Mouse (Mus musculus): ENCODE results near the gene Papola. TPM values are rescaled to one million over a fixed set of nuclear protein-coding genes. Genes with fewer than 3 reads are reported as not detected.
A peak's percentile ranks its signal among the peaks of the same experiment; 100 is the strongest.
"Not testable (repeated sequence)": the region's sequence is repeated elsewhere in the genome, so short reads cannot be mapped to it uniquely, and the experiment has no call there.

Gene Papola
- polyA plus RNA-seq, 1 experiment from 2014 or later = 104 TPM

- not testable (repeated sequence) for DNase-seq (ENCODE audit: low spot score)
Measured at GRCm38 (mm10) chr12:105840545-105840944, 56.1 kb downstream of the Papola start.

GRCm38 (mm10) chr12:105843243-105844005, 58.9 kb downstream of the Papola start:
- WGBS = 53% methylated on average over 12 of the region's 12 CpGs
- no peak for ATAC-seq (ENCODE audit: low FRiP score, low TSS enrichment)

More at GRCm38 (mm10) chr12:105840545-105840944, 56.1 kb downstream of the Papola start:
- H3K27ac ChIP-seq (replicated peaks); H3K36me3 ChIP-seq (ENCODE audit: control insufficient read depth, insufficient read depth, low read length); H3K9me3 ChIP-seq (ENCODE audit: control insufficient read depth, low read length); ATAC-seq (ENCODE audit: low FRiP score, low TSS enrichment); H3K9ac ChIP-seq (ENCODE audit: low read length); H3K4me1 ChIP-seq (replicated peaks; ENCODE audit: control insufficient read depth, insufficient read depth); H3K4me2 ChIP-seq (replicated peaks; ENCODE audit: low read depth); H3K27me3 ChIP-seq (ENCODE audit: control insufficient read depth, insufficient read depth, low read length); H3K4me3 ChIP-seq (ENCODE audit: low read depth, low read length): not testable (repeated sequence)
- WGBS = 93% methylated on average over 8 of the region's 8 CpGs
- TF ChIP-seq CTCF (IDR thresholded peaks at IDR 0.05; ENCODE audit: low read depth) = peak; percentile 49

GRCm38 (mm10) chr12:105844406-105844805, 59.9 kb downstream of the Papola start:
- DNase-seq (ENCODE audit: low spot score) = no peak
- H3K4me2 ChIP-seq (replicated peaks; ENCODE audit: low read depth) = no peak overlapping the region
- H3K9me3 ChIP-seq (ENCODE audit: control insufficient read depth, low read length) = no peaks in the 10 kb centered on the region
- WGBS = 84% methylated on average over 4 of the region's 4 CpGs
- no peak for ATAC-seq (ENCODE audit: low FRiP score, low TSS enrichment)
- H3K27ac ChIP-seq (replicated peaks) = no peak overlapping the region
- no peaks in the 10 kb centered on the region for H3K4me1 ChIP-seq (replicated peaks; ENCODE audit: control insufficient read depth, insufficient read depth)
- H3K36me3 ChIP-seq (ENCODE audit: control insufficient read depth, insufficient read depth, low read length) = no peaks in the 10 kb centered on the region
- no peak overlapping the region for H3K9ac ChIP-seq (ENCODE audit: low read length)
- TF ChIP-seq EP300 (optimal IDR thresholded peaks at IDR 0.05) (no peak), CTCF (IDR thresholded peaks at IDR 0.05; ENCODE audit: low read depth) (no peak)
- H3K27me3 ChIP-seq (ENCODE audit: control insufficient read depth, insufficient read depth, low read length) = no peaks in the 10 kb centered on the region
- no peak overlapping the region for H3K4me3 ChIP-seq (ENCODE audit: low read depth, low read length)

More at GRCm38 (mm10) chr12:105843243-105844005, 58.9 kb downstream of the Papola start:
- H3K36me3 ChIP-seq (ENCODE audit: control insufficient read depth, insufficient read depth, low read length) = no peaks in the 10 kb centered on the region; the same call in 1 of the 2 replicates
- no peak for TF ChIP-seq CTCF (IDR thresholded peaks at IDR 0.05; ENCODE audit: low read depth)
- no peak for TF ChIP-seq EP300 (optimal IDR thresholded peaks at IDR 0.05)
- H3K4me1 ChIP-seq (replicated peaks; ENCODE audit: control insufficient read depth, insufficient read depth) = no peaks in the 10 kb centered on the region
- H3K27ac ChIP-seq (replicated peaks) = no peak overlapping the region
- no peak overlapping the region for H3K4me2 ChIP-seq (replicated peaks; ENCODE audit: low read depth)
- no peak overlapping the region for H3K4me3 ChIP-seq (ENCODE audit: low read depth, low read length)
- no peak overlapping the region for H3K9ac ChIP-seq (ENCODE audit: low read length)
- no peaks in the 10 kb centered on the region for H3K27me3 ChIP-seq (ENCODE audit: control insufficient read depth, insufficient read depth, low read length)
- no peak for DNase-seq (ENCODE audit: low spot score)
- H3K9me3 ChIP-seq (ENCODE audit: control insufficient read depth, low read length) = no peaks in the 10 kb centered on the region

- H3K27ac ChIP-seq (replicated peaks) = no peak overlapping the region
- H3K4me3 ChIP-seq (ENCODE audit: low read depth, low read length) = no peak overlapping the region
- no peak for DNase-seq (ENCODE audit: low spot score)
- no peaks in the 10 kb centered on the region for H3K27me3 ChIP-seq (ENCODE audit: control insufficient read depth, insufficient read depth, low read length)
- H3K9ac ChIP-seq (ENCODE audit: low read length) = no peak overlapping the region
- no peaks in the 10 kb centered on the region for H3K36me3 ChIP-seq (ENCODE audit: control insufficient read depth, insufficient read depth, low read length)
- 69% methylated on average over 8 of the region's 8 CpGs for WGBS
- TF ChIP-seq CTCF (IDR thresholded peaks at IDR 0.05; ENCODE audit: low read depth) (no peak), EP300 (optimal IDR thresholded peaks at IDR 0.05) (no peak)
- no peak overlapping the region for H3K4me2 ChIP-seq (replicated peaks; ENCODE audit: low read depth)
- ATAC-seq (ENCODE audit: low FRiP score, low TSS enrichment) = no peak
- no peaks in the 10 kb centered on the region for H3K9me3 ChIP-seq (ENCODE audit: control insufficient read depth, low read length)
- H3K4me1 ChIP-seq (replicated peaks; ENCODE audit: control insufficient read depth, insufficient read depth) = no peaks in the 10 kb centered on the region
Measured at GRCm38 (mm10) chr12:105849102-105849501, 64.6 kb downstream of the Papola start.

GRCm38 (mm10) chr12:105850675-105851074, 66.2 kb downstream of the Papola start:
- no peaks in the 10 kb centered on the region for H3K36me3 ChIP-seq (ENCODE audit: control insufficient read depth, insufficient read depth, low read length)
- H3K4me2 ChIP-seq (replicated peaks; ENCODE audit: low read depth) = no peak overlapping the region
- DNase-seq (ENCODE audit: low spot score) = no peak
- H3K27ac ChIP-seq (replicated peaks) = no peak overlapping the region
- ATAC-seq (ENCODE audit: low FRiP score, low TSS enrichment) = no peak
- no peaks in the 10 kb centered on the region for H3K9me3 ChIP-seq (ENCODE audit: control insufficient read depth, low read length)
- no peaks in the 10 kb centered on the region for H3K4me1 ChIP-seq (replicated peaks; ENCODE audit: control insufficient read depth, insufficient read depth)
- no peak overlapping the region for H3K4me3 ChIP-seq (ENCODE audit: low read depth, low read length)
- TF ChIP-seq CTCF (IDR thresholded peaks at IDR 0.05; ENCODE audit: low read depth) (no peak), EP300 (optimal IDR thresholded peaks at IDR 0.05) (no peak)
- H3K27me3 ChIP-seq (ENCODE audit: control insufficient read depth, insufficient read depth, low read length) = no peaks in the 10 kb centered on the region
- 70% methylated on average over 9 of the region's 9 CpGs for WGBS
- H3K9ac ChIP-seq (ENCODE audit: low read length) = no peak overlapping the region

GRCm38 (mm10) chr12:105852798-105853197, 68.3 kb downstream of the Papola start:
- Histone ChIP-seq H3K4me2 (replicated peaks; ENCODE audit: low read depth) (no peak overlapping the region), H3K36me3 (ENCODE audit: control insufficient read depth, insufficient read depth, low read length) (no peaks in the 10 kb centered on the region), H3K4me3 (ENCODE audit: low read depth, low read length) (no peak overlapping the region), H3K27ac (replicated peaks) (no peak overlapping the region), H3K9me3 (ENCODE audit: control insufficient read depth, low read length) (no peaks in the 10 kb centered on the region), H3K4me1 (replicated peaks; ENCODE audit: control insufficient read depth, insufficient read depth) (no peaks in the 10 kb centered on the region), H3K27me3 (ENCODE audit: control insufficient read depth, insufficient read depth, low read length) (no peaks in the 10 kb centered on the region), H3K9ac (ENCODE audit: low read length) (no peak overlapping the region)
- TF ChIP-seq EP300 (optimal IDR thresholded peaks at IDR 0.05) (no peak), CTCF (IDR thresholded peaks at IDR 0.05; ENCODE audit: low read depth) (no peak)
- ATAC-seq (ENCODE audit: low FRiP score, low TSS enrichment) (no peak), DNase-seq (ENCODE audit: low spot score) (no peak)
- WGBS = 66% methylated on average over 7 of the region's 7 CpGs
